Mouse (Mus musculus) kidney, adult 2 months (tissue): ENCODE data around the gene Wdr46. TPM values are rescaled to one million over a fixed set of nuclear protein-coding genes. Genes with fewer than 3 reads are reported as not detected.
A peak's percentile ranks its signal among the peaks of the same experiment; 100 is the strongest.
"Not testable (repeated sequence)": the region's sequence is repeated elsewhere in the genome, so short reads cannot be mapped to it uniquely, and the experiment has no call there.

Experiments used
- DNase-seq: peaks from one replicate; pipeline ENCODE4 v3.0.0; 2021
- H3K27ac ChIP-seq: fragments of 200-500 bp; 2 replicates; pipeline ENCODE4 v1.5.1; 2012; ENCODE audit warnings: low read depth, low read length, control low read depth, inconsistent platforms; ENCODE audit not compliant: insufficient read depth
- H3K27me3 ChIP-seq: fragments of 200-500 bp; replicated peaks from 2 replicates; pipeline ENCODE4 v1.6.1; 2012; ENCODE audit warnings: mild to moderate bottlenecking, moderate library complexity, low read length, inconsistent platforms; ENCODE audit not compliant: control insufficient read depth, insufficient read depth
- H3K36me3 ChIP-seq: fragments of 200-500 bp; 2 replicates; pipeline ENCODE4 v1.6.1; 2012; ENCODE audit warnings: mild to moderate bottlenecking, moderate library complexity, low read length, inconsistent platforms; ENCODE audit not compliant: control insufficient read depth, insufficient read depth
- H3K4me1 ChIP-seq: fragments of 200-500 bp; 2 replicates; pipeline ENCODE4 v1.6.1; 2011; ENCODE audit warnings: low read length; ENCODE audit not compliant: control insufficient read depth, insufficient read depth
- H3K4me3 ChIP-seq: fragments of 200-500 bp; 2 replicates; pipeline ENCODE4 v1.5.1; 2011; ENCODE audit warnings: mild to moderate bottlenecking, low read depth, low read length, control low read depth; ENCODE audit not compliant: insufficient read depth
- CTCF ChIP-seq: fragments of 200-500 bp; conservative IDR thresholded peaks from 2 replicates; pipeline ENCODE4 v1.5.1; 2011; ENCODE audit warnings: low read depth, mild to moderate bottlenecking, control low read depth, low read length, moderate library complexity, mixed read lengths; ENCODE audit not compliant: insufficient read depth, insufficient read length
- POLR2A ChIP-seq: fragments of 200-500 bp; IDR thresholded peaks from one replicate; pipeline ENCODE4 v1.6.1; 2011; ENCODE audit warnings: low read depth, low read length, control low read depth
- WGBS: fragments of 180-500 bp; shearing (Covaris S2); methylation state at CpG from one replicate; pipeline ENCODE4 v1.1.7; 2018; 5-methylcytosine and 5-hydroxymethylcytosine counted together
- polyA plus RNA-seq: library from polyadenylated mRNA; depleted of rRNA; stranded (reverse); fragments of >200 nt; gene quantifications from 2 replicates; pipeline ENCODE4 v1.2.3, GENCODE M21; 2012; rRNA removed

The Wdr46 gene
- polyA plus RNA-seq, 1 experiment, result 16.0 TPM

DNA sequence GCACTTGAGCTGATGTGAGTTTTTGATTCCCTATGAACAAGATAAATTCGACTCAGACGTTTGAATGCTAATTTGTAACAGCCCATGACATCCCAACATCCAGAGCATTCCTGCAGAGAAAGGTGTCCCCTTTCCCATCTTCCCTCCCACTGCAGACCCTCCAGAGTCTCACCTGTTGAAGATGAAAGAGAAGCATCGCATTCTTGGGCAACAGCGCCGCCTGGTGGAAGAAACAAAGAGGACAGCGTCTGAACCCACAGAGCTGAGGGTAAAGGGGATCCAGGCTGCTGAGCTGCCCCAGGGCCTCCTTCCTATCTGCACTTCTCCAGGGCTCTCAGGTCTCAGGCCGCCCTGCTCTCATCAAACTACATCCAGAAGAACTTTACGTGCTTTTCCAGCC, 41.7 kb downstream of the Wdr46 start:
- H3K27ac ChIP-seq, H3K36me3 ChIP-seq, H3K4me3 ChIP-seq, H3K27me3 ChIP-seq: not testable (repeated sequence)
- peak; percentile 67 for DNase-seq
- peak; percentile 61 for TF ChIP-seq CTCF
- WGBS, result 9% methylated on average over 8 of the region's 8 CpGs
- peaks cover 12% of the 10 kb centered on the region; the same call in 1 of the 2 replicates for H3K4me1 ChIP-seq

DNA sequence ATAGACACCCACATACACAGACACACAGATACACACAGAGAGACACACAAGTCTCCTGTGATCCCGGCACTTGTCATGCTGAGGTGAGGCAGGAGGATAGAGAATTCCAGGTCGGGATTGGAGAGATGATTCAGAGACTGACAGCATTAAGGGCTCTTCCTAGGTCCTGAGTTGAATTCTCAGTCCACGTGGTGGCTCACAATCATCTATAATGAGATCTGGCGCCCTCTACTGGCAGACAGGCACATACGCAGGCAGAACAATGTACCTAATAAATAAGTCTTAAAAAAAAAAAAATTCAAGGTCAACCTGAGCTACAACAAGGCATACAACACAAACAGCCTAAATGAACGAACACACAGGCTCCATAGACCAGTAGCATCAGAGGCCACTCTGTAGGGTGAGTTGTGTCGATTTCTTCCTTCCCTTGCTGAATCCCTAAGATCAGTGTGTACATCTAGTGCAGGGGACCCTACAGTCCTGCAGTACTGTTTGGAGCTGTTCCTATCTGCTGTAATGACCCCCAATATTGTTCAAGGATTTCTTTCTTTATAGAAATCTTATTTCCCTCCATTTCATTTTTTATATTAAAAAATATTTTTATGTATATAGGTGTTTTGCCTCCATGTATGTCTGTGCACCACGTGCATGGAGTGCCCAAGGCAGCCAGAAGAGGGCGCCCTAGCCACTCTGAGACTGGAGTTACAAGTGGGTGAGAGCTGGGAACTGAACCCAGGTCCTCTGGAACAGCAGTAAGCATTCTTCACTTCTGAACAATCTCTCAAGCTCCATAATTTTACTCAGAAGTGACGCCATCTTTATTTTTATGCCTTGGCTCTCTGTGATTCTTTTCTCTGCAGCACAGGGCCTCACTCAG, 51.6 kb downstream of the Wdr46 start:
- H3K27ac ChIP-seq, result no peak overlapping the region
- no peaks in the 10 kb centered on the region for H3K27me3 ChIP-seq
- WGBS, result 31% methylated on average over 10 of the region's 10 CpGs
- peak; percentile 73 for DNase-seq
- H3K4me1 ChIP-seq, result no peaks in the 10 kb centered on the region
- TF ChIP-seq POLR2A (no peak), CTCF (peak; percentile 82)
- H3K36me3 ChIP-seq, result no peaks in the 10 kb centered on the region
- H3K4me3 ChIP-seq, result no peak overlapping the region

- Histone ChIP-seq H3K27ac (no peak overlapping the region), H3K4me1 (no peaks in the 10 kb centered on the region), H3K27me3 (no peaks in the 10 kb centered on the region), H3K4me3 (no peak overlapping the region), H3K36me3 (no peaks in the 10 kb centered on the region)
- no peak for TF ChIP-seq CTCF
- no peak for TF ChIP-seq POLR2A
- WGBS, result 95% methylated on average over 8 of the region's 8 CpGs
- no peak for DNase-seq
Measured at GRCm38 (mm10) chr17:33994959-33995358, 54.5 kb downstream of the Wdr46 start.

DNA sequence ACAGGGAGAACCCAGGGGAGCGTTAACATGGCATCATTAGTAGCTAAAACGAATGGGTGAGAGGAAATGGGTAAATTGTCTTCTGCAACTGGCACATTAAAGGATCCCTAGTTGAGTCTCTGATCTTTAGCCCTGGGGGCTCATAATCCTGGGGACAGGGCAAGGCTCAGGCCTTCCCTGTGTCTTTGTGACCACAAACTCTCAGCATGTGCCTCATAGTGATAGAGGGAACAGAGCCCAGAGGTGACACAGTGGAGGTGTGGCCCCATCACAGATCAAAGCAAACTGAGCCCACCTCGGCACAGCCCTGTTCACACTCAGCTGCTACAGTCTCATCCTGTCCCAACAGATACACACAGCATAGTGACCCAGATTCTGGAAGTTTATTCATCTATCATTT, 55.2 kb downstream of the Wdr46 start:
- DNase-seq, result no peak
- 60% methylated on average over 3 of the region's 3 CpGs for WGBS
- TF ChIP-seq CTCF (no peak), POLR2A (no peak)
- Histone ChIP-seq H3K4me3 (no peak overlapping the region), H3K27ac (no peak overlapping the region), H3K27me3 (no peaks in the 10 kb centered on the region), H3K36me3 (no peaks in the 10 kb centered on the region), H3K4me1 (no peaks in the 10 kb centered on the region)

- not testable (repeated sequence) for H3K27me3 ChIP-seq, H3K4me3 ChIP-seq, H3K27ac ChIP-seq, H3K4me1 ChIP-seq, DNase-seq, H3K36me3 ChIP-seq
- WGBS, result 94% methylated on average over 2 of the region's 2 CpGs
Measured at GRCm38 (mm10) chr17:33997025-33997424, 56.6 kb downstream of the Wdr46 start.

- 66% methylated on average over 5 of the region's 5 CpGs for WGBS
- H3K27me3 ChIP-seq, H3K36me3 ChIP-seq: not testable (repeated sequence)
Measured at GRCm38 (mm10) chr17:33998697-33999096, 58.2 kb downstream of the Wdr46 start.

More at GRCm38 (mm10) chr17:33998697-33999096, 58.2 kb downstream of the Wdr46 start:
- not testable (repeated sequence) for DNase-seq, H3K27ac ChIP-seq, H3K4me1 ChIP-seq
- peak overlapping the region; percentile 5; the same call in 1 of the 2 replicates for H3K4me3 ChIP-seq

Other genes with a start within 250 kb of the Wdr46 start
- 95.8 and 102 TPM in 2 replicates for gene March2, start 222.0 kb upstream of the Wdr46 start, polyA plus RNA-seq
- 291 and 303 TPM in 2 replicates for gene Rab11b, start 180.1 kb upstream of the Wdr46 start, polyA plus RNA-seq
- gene Angptl4, start 158.8 kb upstream of the Wdr46 start, polyA plus RNA-seq, result 19.2 and 21.0 TPM in 2 replicates
- gene Kank3, start 130.1 kb upstream of the Wdr46 start, polyA plus RNA-seq, result 83.0 and 89.3 TPM in 2 replicates
- 620 and 1,023 TPM in 2 replicates for gene Rps28, start 116.1 kb upstream of the Wdr46 start, polyA plus RNA-seq
- 672 and 745 TPM in 2 replicates for gene Ndufa7, start 116.1 kb upstream of the Wdr46 start, polyA plus RNA-seq
- 71.3 and 87.8 TPM in 2 replicates for gene Cd320, start 97.6 kb upstream of the Wdr46 start, polyA plus RNA-seq
- not detected in 2 replicates for gene Gm7029, start 66.8 kb upstream of the Wdr46 start, polyA plus RNA-seq
- 1.3 and 1.6 TPM in 2 replicates for gene Kifc1, start 50.0 kb upstream of the Wdr46 start, polyA plus RNA-seq
- gene Platr17, start 35.5 kb upstream of the Wdr46 start, polyA plus RNA-seq, result not detected in 2 replicates
- 33.3 and 35.0 TPM in 2 replicates for gene Daxx, start 31.2 kb upstream of the Wdr46 start, polyA plus RNA-seq
- 106 and 112 TPM in 2 replicates for gene Tapbp, start 24.8 kb upstream of the Wdr46 start, polyA plus RNA-seq
- gene Zbtb22, start 24.8 kb upstream of the Wdr46 start, polyA plus RNA-seq, result 31.6 and 54.0 TPM in 2 replicates
- gene Rgl2, start 11.1 kb upstream of the Wdr46 start, polyA plus RNA-seq, result 61.8 and 78.6 TPM in 2 replicates
- 27.4 and 41.1 TPM in 2 replicates for gene Pfdn6, start 317 bp upstream of the Wdr46 start, polyA plus RNA-seq
- 6.7 and 7.8 TPM in 2 replicates for gene B3galt4, start 10.8 kb downstream of the Wdr46 start, polyA plus RNA-seq
- gene Vps52, start 15.2 kb downstream of the Wdr46 start, polyA plus RNA-seq, result 54.2 and 60.5 TPM in 2 replicates
- 342 and 406 TPM in 2 replicates for gene Rps18, start 15.3 kb downstream of the Wdr46 start, polyA plus RNA-seq
- gene H2-K1, start 59.7 kb downstream of the Wdr46 start, polyA plus RNA-seq, result 1,162 and 1,255 TPM in 2 replicates
- 30.4 and 36.3 TPM in 2 replicates for gene Ring1, start 84.0 kb downstream of the Wdr46 start, polyA plus RNA-seq
- gene H2-Ke6, start 87.4 kb downstream of the Wdr46 start, polyA plus RNA-seq, result 165 and 208 TPM in 2 replicates
- gene Slc39a7, start 91.0 kb downstream of the Wdr46 start, polyA plus RNA-seq, result 90.4 and 106 TPM in 2 replicates
- gene Rxrb, start 91.2 kb downstream of the Wdr46 start, polyA plus RNA-seq, result 49.3 and 59.2 TPM in 2 replicates
- gene Col11a2, start 98.8 kb downstream of the Wdr46 start, polyA plus RNA-seq, result 0.35 and 0.39 TPM in 2 replicates
- gene H2-Oa, start 151.7 kb downstream of the Wdr46 start, polyA plus RNA-seq, result 3.1 and 8.5 TPM in 2 replicates
- gene H2-DMa, start 178.9 kb downstream of the Wdr46 start, polyA plus RNA-seq, result 30.1 and 37.1 TPM in 2 replicates
- 110 and 117 TPM in 2 replicates for gene Brd2, start 182.0 kb downstream of the Wdr46 start, polyA plus RNA-seq
- gene H2-DMb2, start 202.6 kb downstream of the Wdr46 start, polyA plus RNA-seq, result 3.2 and 15.6 TPM in 2 replicates
- 72.3 and 80.5 TPM in 2 replicates for gene H2-DMb1, start 212.4 kb downstream of the Wdr46 start, polyA plus RNA-seq
- gene Tap1, start 246.9 kb downstream of the Wdr46 start, polyA plus RNA-seq, result 14.5 and 19.4 TPM in 2 replicates
- 21.5 and 32.3 TPM in 2 replicates for gene Psmb9, start 247.1 kb downstream of the Wdr46 start, polyA plus RNA-seq